Mouse (Mus musculus) hindbrain, embryonic 16.5 days (tissue): ENCODE measurements around the gene Pard6b. TPM values are rescaled to one million over a fixed set of nuclear protein-coding genes. Genes with fewer than 3 reads are reported as not detected.

Source experiments
- ATAC-seq: fragments of 200-750 bp; cut with Nextera tagmentation; 2 replicates; pipeline ENCODE4 v1.8.0; 2017; ENCODE audit warnings: moderate TSS enrichment, moderate library complexity
- H3K27ac ChIP-seq: fragments of 300-500 bp; sonication (generic); 2 replicates; pipeline ENCODE4 v1.5.1; 2014; ENCODE audit warnings: low read depth, mild to moderate bottlenecking, control low read depth, low read length, moderate library complexity
- H3K27me3 ChIP-seq: fragments of 300-500 bp; sonication (generic); replicated peaks from 2 replicates; pipeline ENCODE4 v1.6.1; 2014; ENCODE audit warnings: low read length; ENCODE audit not compliant: control insufficient read depth, insufficient read depth
- H3K36me3 ChIP-seq: fragments of 300-500 bp; sonication (generic); 2 replicates; pipeline ENCODE4 v1.6.1; 2014; ENCODE audit warnings: mild to moderate bottlenecking, low read length, moderate library complexity, mixed read lengths; ENCODE audit not compliant: control insufficient read depth, insufficient read depth
- H3K4me1 ChIP-seq: fragments of 300-500 bp; sonication (generic); 2 replicates; pipeline ENCODE4 v1.6.1; 2014; ENCODE audit warnings: low read depth, low read length; ENCODE audit not compliant: control insufficient read depth, insufficient read depth
- H3K4me2 ChIP-seq: fragments of 300-500 bp; sonication (generic); 2 replicates; pipeline ENCODE4 v1.6.1; 2014; ENCODE audit warnings: mild to moderate bottlenecking, low read length, control low read depth, moderate library complexity
- H3K4me3 ChIP-seq: fragments of 300-500 bp; sonication (generic); 2 replicates; pipeline ENCODE4 v1.5.1; 2014; ENCODE audit warnings: mild to moderate bottlenecking, low read length, control low read depth, moderate library complexity
- H3K9ac ChIP-seq: fragments of 300-500 bp; sonication (generic); 2 replicates; pipeline ENCODE4 v1.6.1; 2014; ENCODE audit warnings: low read depth, mild to moderate bottlenecking, control low read depth, low read length, moderate library complexity
- H3K9me3 ChIP-seq: fragments of 300-500 bp; sonication (generic); 2 replicates; pipeline ENCODE4 v1.6.1; 2014; ENCODE audit warnings: mild to moderate bottlenecking, low read length, moderate library complexity; ENCODE audit not compliant: control insufficient read depth
- WGBS: fragments of 180-500 bp; shearing (Covaris S2); extraction: QIAGEN DNeasy Blood & Tissue Kit; methylation state at CpG from one replicate; pipeline ENCODE4 v1.1.7; 2014; 5-methylcytosine and 5-hydroxymethylcytosine counted together
- polyA plus RNA-seq: library from polyadenylated mRNA; unstranded; fragments of >200 nt; fragmentation: Nextera tagmentation; extraction: Ambion mirVana; gene quantifications from 2 replicates; pipeline ENCODE4 v1.2.1, GENCODE M21; 2015

Gene Pard6b
- polyA plus RNA-seq, 1 experiment from 2014 or later, result 4.5 TPM

- WGBS, result 73% methylated on average over 6 of the region's 6 CpGs
- H3K36me3 ChIP-seq, result no peaks in the 10 kb centered on the region
- peaks cover 16% of the 10 kb centered on the region for H3K4me1 ChIP-seq
- H3K4me3 ChIP-seq, result no peak overlapping the region
- H3K9ac ChIP-seq, result no peak overlapping the region
- no peak for ATAC-seq
- H3K9me3 ChIP-seq, result no peaks in the 10 kb centered on the region
- H3K27ac ChIP-seq, result no peak overlapping the region
- H3K27me3 ChIP-seq, result 0 out of 2 replicates have a peak, but pooled peaks cover 3% of the 10 kb centered on the region
- no peak overlapping the region for H3K4me2 ChIP-seq
Observed at GRCm38 (mm10) chr2:168086318-168086717, 5.5 kb downstream of the Pard6b start.

DNA sequence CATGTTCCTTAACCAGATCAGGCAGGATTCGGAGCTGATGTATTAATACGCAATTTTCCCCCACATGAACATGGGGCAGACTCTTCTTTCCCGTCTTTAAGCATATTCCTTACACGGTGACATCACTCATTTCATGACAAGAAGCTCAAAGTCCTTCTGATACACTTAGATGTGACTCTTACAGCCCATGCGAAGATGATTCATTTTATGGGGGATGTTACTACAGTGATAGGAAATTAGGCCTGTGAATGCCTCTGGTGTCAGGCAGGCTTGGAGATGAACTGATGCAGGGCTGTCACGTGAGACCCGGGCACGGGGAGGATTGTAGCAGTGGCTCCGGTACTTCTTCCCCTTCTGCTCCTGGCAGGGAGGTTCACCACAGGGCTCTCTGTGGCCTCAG is 6.0 kb downstream of the Pard6b start:
- H3K4me3 ChIP-seq, result no peak overlapping the region
- H3K9me3 ChIP-seq, result no peaks in the 10 kb centered on the region
- H3K4me1 ChIP-seq, result peaks cover 12% of the 10 kb centered on the region
- H3K4me2 ChIP-seq, result no peak overlapping the region
- 0 out of 2 replicates have a peak, but pooled peaks cover 2% of the 10 kb centered on the region for H3K36me3 ChIP-seq
- no peak for ATAC-seq
- H3K27me3 ChIP-seq, result 0 out of 2 replicates have a peak, but pooled peaks cover 3% of the 10 kb centered on the region
- no peak overlapping the region for H3K27ac ChIP-seq
- H3K9ac ChIP-seq, result no peak overlapping the region
- 93% methylated on average over 9 of the region's 9 CpGs for WGBS

GRCm38 (mm10) chr2:168091560-168091959 is 10.8 kb downstream of the Pard6b start:
- Histone ChIP-seq H3K36me3 (0 out of 2 replicates have a peak, but pooled peaks cover 6% of the 10 kb centered on the region), H3K27ac (no peak overlapping the region), H3K4me1 (no peaks in the 10 kb centered on the region; the same call in 1 of the 2 replicates), H3K9me3 (no peaks in the 10 kb centered on the region), H3K4me2 (no peak overlapping the region), H3K9ac (no peak overlapping the region), H3K4me3 (no peak overlapping the region), H3K27me3 (no peaks in the 10 kb centered on the region)
- no peak for ATAC-seq
- WGBS, result 86% methylated on average over 11 of the region's 11 CpGs

DNA sequence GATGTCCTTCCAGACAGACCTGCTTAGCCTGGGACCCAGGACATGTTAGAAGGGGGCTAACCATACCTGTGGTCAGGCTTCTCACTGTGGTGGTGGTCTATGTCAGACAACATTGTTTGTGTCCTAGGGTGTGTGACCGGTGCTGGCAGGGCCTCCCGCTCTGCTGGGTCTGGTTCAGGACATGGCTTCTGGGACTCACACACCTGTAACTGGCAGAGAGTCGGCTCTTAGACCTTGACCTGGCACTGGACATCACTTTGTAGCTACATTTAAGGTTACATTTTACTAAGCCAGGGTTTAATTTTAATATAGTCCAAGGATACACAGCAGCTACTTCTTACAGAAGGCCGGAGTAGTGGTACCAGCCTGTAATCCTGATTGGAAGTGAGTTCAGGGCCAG is 12.3 kb downstream of the Pard6b start:
- Histone ChIP-seq H3K27ac (no peak overlapping the region), H3K27me3 (no peaks in the 10 kb centered on the region), H3K4me1 (no peaks in the 10 kb centered on the region; the same call in 1 of the 2 replicates), H3K9me3 (no peaks in the 10 kb centered on the region), H3K4me3 (no peak overlapping the region), H3K4me2 (no peak overlapping the region), H3K9ac (no peak overlapping the region), H3K36me3 (0 out of 2 replicates have a peak, but pooled peaks cover 6% of the 10 kb centered on the region)
- ATAC-seq, result no peak
- WGBS, result 95% methylated on average over 4 of the region's 4 CpGs

DNA sequence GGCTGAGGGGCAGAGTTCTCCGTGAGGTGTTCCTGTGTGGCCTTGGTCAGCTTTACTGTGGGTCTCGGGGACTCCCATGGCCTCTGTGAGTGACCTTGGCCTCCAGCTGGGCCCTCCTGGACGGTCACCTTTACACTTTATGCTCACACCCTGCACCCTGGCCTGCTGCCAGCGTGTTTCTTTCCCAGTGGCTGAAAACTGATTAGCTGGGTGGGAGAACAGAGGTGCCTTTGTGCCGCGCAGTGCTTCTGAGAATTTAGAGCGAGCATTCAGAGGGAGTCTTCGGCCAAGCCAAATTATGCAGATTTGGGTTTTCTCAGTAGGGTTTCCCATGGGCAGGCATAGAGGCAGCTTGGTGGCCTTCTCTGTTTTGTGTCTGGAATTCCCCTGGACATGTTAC is 14.3 kb downstream of the Pard6b start:
- H3K27me3 ChIP-seq, result no peaks in the 10 kb centered on the region
- H3K9me3 ChIP-seq, result no peaks in the 10 kb centered on the region
- no peak overlapping the region for H3K4me2 ChIP-seq
- H3K27ac ChIP-seq, result peak overlapping the region; percentile 30
- no peaks in the 10 kb centered on the region; the same call in 1 of the 2 replicates for H3K4me1 ChIP-seq
- WGBS, result 38% methylated on average over 8 of the region's 8 CpGs
- H3K36me3 ChIP-seq, result peaks cover 11% of the 10 kb centered on the region
- H3K4me3 ChIP-seq, result no peak overlapping the region
- no peak overlapping the region for H3K9ac ChIP-seq
- ATAC-seq, result peak; percentile 61

DNA sequence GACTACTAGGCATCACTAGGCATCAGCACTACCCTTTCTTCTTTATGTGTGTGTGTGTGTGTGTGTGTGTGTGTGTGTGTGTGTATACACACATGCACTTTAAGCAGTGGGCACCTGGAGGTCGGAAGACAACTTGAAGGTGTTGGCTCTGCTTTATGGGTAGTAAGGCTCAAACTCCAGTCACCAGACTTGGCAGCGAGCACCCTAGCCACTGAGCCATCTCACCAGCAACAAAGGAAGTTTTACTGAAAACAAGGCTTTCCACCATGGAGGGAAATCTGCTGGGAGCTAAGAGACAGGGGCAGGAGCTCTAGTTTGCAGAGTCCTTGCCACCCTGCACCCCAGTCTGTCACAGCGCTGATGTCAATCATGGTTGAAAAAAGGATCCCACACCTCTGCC is 15.7 kb downstream of the Pard6b start:
- Histone ChIP-seq H3K4me3 (no peak overlapping the region), H3K4me2 (no peak overlapping the region), H3K4me1 (no peaks in the 10 kb centered on the region; the same call in 1 of the 2 replicates), H3K36me3 (peaks cover 11% of the 10 kb centered on the region), H3K9me3 (no peaks in the 10 kb centered on the region), H3K27ac (no peak overlapping the region), H3K9ac (no peak overlapping the region), H3K27me3 (no peaks in the 10 kb centered on the region; the same call in 1 of the 2 replicates)
- WGBS, result 95% methylated on average over 3 of the region's 3 CpGs
- ATAC-seq, result no peak

- 47% methylated on average over 6 of the region's 6 CpGs for WGBS
- H3K4me2 ChIP-seq, result no peak overlapping the region
- 0 out of 2 replicates have a peak, but pooled peaks have one; percentile 35 for ATAC-seq
Observed at GRCm38 (mm10) chr2:168098040-168098439, 17.2 kb downstream of the Pard6b start.

GRCm38 (mm10) chr2:168100008-168100407 is 19.2 kb downstream of the Pard6b start:
- 88% methylated on average over 13 of the region's 13 CpGs for WGBS
- Histone ChIP-seq H3K27me3 (no peaks in the 10 kb centered on the region; the same call in 1 of the 2 replicates), H3K9ac (no peak overlapping the region)

More at GRCm38 (mm10) chr2:168098040-168098439, 17.2 kb downstream of the Pard6b start:
- Histone ChIP-seq H3K36me3 (peaks cover 5% of the 10 kb centered on the region), H3K4me1 (no peaks in the 10 kb centered on the region; the same call in 1 of the 2 replicates), H3K27me3 (no peaks in the 10 kb centered on the region; the same call in 1 of the 2 replicates), H3K27ac (no peak overlapping the region), H3K9me3 (no peaks in the 10 kb centered on the region), H3K4me3 (no peak overlapping the region), H3K9ac (no peak overlapping the region)

GRCm38 (mm10) chr2:168101805-168102204 is 21.0 kb downstream of the Pard6b start:
- H3K27me3 ChIP-seq, result no peaks in the 10 kb centered on the region; the same call in 1 of the 2 replicates
- WGBS, result 92% methylated on average over 5 of the region's 5 CpGs
- H3K27ac ChIP-seq, result no peak overlapping the region
- H3K9me3 ChIP-seq, result no peaks in the 10 kb centered on the region
- H3K4me1 ChIP-seq, result peaks cover 3% of the 10 kb centered on the region
- H3K4me2 ChIP-seq, result no peak overlapping the region
- no peak for ATAC-seq
- H3K4me3 ChIP-seq, result no peak overlapping the region
- peaks cover 5% of the 10 kb centered on the region for H3K36me3 ChIP-seq
- H3K9ac ChIP-seq, result no peak overlapping the region

More at GRCm38 (mm10) chr2:168100008-168100407, 19.2 kb downstream of the Pard6b start:
- Histone ChIP-seq H3K4me3 (no peak overlapping the region), H3K4me2 (no peak overlapping the region), H3K4me1 (no peaks in the 10 kb centered on the region), H3K27ac (no peak overlapping the region), H3K9me3 (no peaks in the 10 kb centered on the region), H3K36me3 (peaks cover 5% of the 10 kb centered on the region)
- ATAC-seq, result no peak
